Mouse (Mus musculus): ENCODE data around the gene Dio1. TPM values are rescaled to one million over a fixed set of nuclear protein-coding genes. Genes with fewer than 3 reads are reported as not detected.

Dio1 gene
- polyA plus RNA-seq, 1 experiment from 2014 or later: 0.16 TPM

DNA sequence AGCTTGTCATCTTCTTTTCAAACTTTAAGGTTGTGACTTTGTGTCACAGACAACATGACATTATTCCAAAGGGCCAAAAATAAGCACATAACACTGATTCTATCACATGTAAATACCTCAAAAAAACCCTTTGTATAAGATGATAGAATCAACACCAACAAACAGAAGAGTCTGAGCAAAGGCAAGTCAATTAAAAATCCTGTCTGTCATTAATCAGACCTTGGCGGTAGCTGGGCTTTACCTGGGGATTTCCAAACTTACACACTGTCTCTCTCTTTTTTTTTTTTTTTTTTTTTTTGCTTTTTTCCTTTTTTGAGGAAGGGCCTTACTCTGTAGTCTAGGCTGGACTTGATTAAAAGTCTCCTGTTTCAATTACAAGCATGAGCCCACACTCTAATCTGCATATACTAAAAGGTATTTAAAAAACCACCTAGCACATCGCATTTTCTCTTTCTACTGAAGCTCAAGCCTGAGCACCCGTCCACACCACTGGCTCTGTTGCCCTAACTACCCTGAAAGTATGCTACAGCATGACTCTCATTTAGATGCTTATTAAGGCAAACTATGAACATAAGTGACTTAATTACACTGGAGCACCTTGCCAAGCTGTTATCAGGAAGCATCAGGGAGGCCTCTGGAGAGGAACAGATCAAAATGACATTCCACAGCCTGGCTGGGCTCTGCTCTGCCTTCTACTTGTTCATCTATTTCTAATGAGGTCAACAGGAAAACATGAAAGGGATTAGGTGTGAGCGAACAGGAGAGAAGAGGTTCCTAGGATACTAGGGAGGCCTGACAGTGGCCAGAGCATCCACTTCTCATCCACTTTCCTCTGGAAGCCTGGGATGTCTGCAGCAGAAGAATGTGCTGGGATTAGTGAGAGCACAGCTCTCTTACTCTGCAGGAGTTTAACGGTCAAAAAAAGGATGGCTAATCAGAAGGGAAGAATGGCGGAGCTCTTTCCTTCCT is 63.3 kb downstream of the Dio1 start:
- Histone ChIP-seq H3K4me1 (replicated peaks; ENCODE audit: control insufficient read depth, insufficient read depth, low read length) (peaks cover 21% of the 10 kb centered on the region), H3K9me3 (ENCODE audit: control insufficient read depth, low read length) (no peaks in the 10 kb centered on the region), H3K4me3 (ENCODE audit: low read length) (no peak overlapping the region), H3K27me3 (ENCODE audit: control insufficient read depth, insufficient read depth, low read depth, low read length) (no peaks in the 10 kb centered on the region), H3K9ac (ENCODE audit: low read length) (no peak overlapping the region), H3K27ac (ENCODE audit: low read length) (no peak overlapping the region), H3K36me3 (ENCODE audit: control insufficient read depth, insufficient read depth, low read length) (peaks cover 17% of the 10 kb centered on the region), H3K4me2 (ENCODE audit: low read depth, low read length) (no peak overlapping the region)
- WGBS: 73% methylated on average over 6 of the region's 6 CpGs
- no peak for ATAC-seq (ENCODE audit: low read depth)

Other genes with a start within 250 kb of the Dio1 start
- 90.2 and 93.2 TPM in 2 replicates for gene Mrpl37, start 240.3 kb downstream of the Dio1 start, polyA plus RNA-seq (2015; fragmentation: Nextera tagmentation; extraction: Ambion mirVana)
- gene Cyb5rl, start 240.2 kb downstream of the Dio1 start, polyA plus RNA-seq (2015; fragmentation: Nextera tagmentation; extraction: Ambion mirVana): 5.9 and 7.2 TPM in 2 replicates
- not detected in 2 replicates for gene Cdcp2, start 210.3 kb downstream of the Dio1 start, polyA plus RNA-seq (2015; fragmentation: Nextera tagmentation; extraction: Ambion mirVana)
- 496 and 538 TPM in 2 replicates for gene Tmem59, start 128.8 kb downstream of the Dio1 start, polyA plus RNA-seq (2015; fragmentation: Nextera tagmentation; extraction: Ambion mirVana)
- 22.7 and 25.1 TPM in 2 replicates for gene Tceanc2, start 128.1 kb downstream of the Dio1 start, polyA plus RNA-seq (2015; fragmentation: Nextera tagmentation; extraction: Ambion mirVana)
- 0.23 and 0.72 TPM in 2 replicates for gene Ldlrad1, start 98.0 kb downstream of the Dio1 start, polyA plus RNA-seq (2015; fragmentation: Nextera tagmentation; extraction: Ambion mirVana)
- gene Lrrc42, start 53.6 kb downstream of the Dio1 start, polyA plus RNA-seq (2015; fragmentation: Nextera tagmentation; extraction: Ambion mirVana): 66.1 and 71.2 TPM in 2 replicates
- 41.2 and 43.6 TPM in 2 replicates for gene Hspb11, start 53.6 kb downstream of the Dio1 start, polyA plus RNA-seq (2015; fragmentation: Nextera tagmentation; extraction: Ambion mirVana)
- gene Yipf1, start 7.2 kb upstream of the Dio1 start, polyA plus RNA-seq (2015; fragmentation: Nextera tagmentation; extraction: Ambion mirVana): 55.5 and 56.4 TPM in 2 replicates
- 31.2 and 34.8 TPM in 2 replicates for gene Ndc1, start 60.6 kb upstream of the Dio1 start, polyA plus RNA-seq (2015; fragmentation: Nextera tagmentation; extraction: Ambion mirVana)
- 0.36 and 1.0 TPM in 2 replicates for gene Glis1, start 127.4 kb upstream of the Dio1 start, polyA plus RNA-seq (2015; fragmentation: Nextera tagmentation; extraction: Ambion mirVana)

Measured in lung, embryonic 16.5 days (tissue).